Comparison of ENCODE assay signal across 27 mouse cellular contexts in genomic region chr8:125926636-125927035, GRCm38 (mm10). TPM values are rescaled to one million over a fixed set of nuclear protein-coding genes. Genes with fewer than 3 reads are reported as not detected.
"Had no signal": no experiment of that assay in that cellular context is flagged by ENCODE, and none has a peak within 500 bp of the region (broad histone marks: within the 10 kb centered on the region; RNA-seq: fewer than 3 reads in every experiment).

No protein-coding gene starts in this region.

- H3K36me3 ChIP-seq: embryonic facial prominence, embryonic 10.5 days; embryonic facial prominence, embryonic 12.5 days; embryonic facial prominence, embryonic 13.5 days; embryonic facial prominence, embryonic 15.5 days; forebrain, embryonic 10.5 days; forebrain, embryonic 12.5 days; forebrain, embryonic 15.5 days had no signal

- H3K9me3 ChIP-seq: embryonic facial prominence, embryonic 10.5 days; embryonic facial prominence, embryonic 12.5 days; embryonic facial prominence, embryonic 13.5 days; embryonic facial prominence, embryonic 15.5 days; forebrain, embryonic 10.5 days; forebrain, embryonic 12.5 days; forebrain, embryonic 13.5 days; forebrain, embryonic 15.5 days had no signal

- ATAC-seq: forebrain, embryonic 13.5 days; forebrain, embryonic 14.5 days; forebrain, embryonic 15.5 days; forebrain, embryonic 16.5 days; forebrain, postnatal 0 days had no signal

- H3K4me1 ChIP-seq: embryonic facial prominence, embryonic 10.5 days; embryonic facial prominence, embryonic 12.5 days; embryonic facial prominence, embryonic 13.5 days; embryonic facial prominence, embryonic 15.5 days; forebrain, embryonic 10.5 days; forebrain, embryonic 12.5 days; forebrain, embryonic 13.5 days; forebrain, embryonic 15.5 days had no signal

- H3K4me3 ChIP-seq: embryonic facial prominence, embryonic 10.5 days; embryonic facial prominence, embryonic 12.5 days; embryonic facial prominence, embryonic 13.5 days; embryonic facial prominence, embryonic 15.5 days; erythroblast, embryonic 14.5 days; forebrain, embryonic 10.5 days; forebrain, embryonic 12.5 days; forebrain, embryonic 13.5 days; forebrain, embryonic 15.5 days; gastrocnemius, adult 2 months; heart, adult 2 months had no signal

- H3K27me3 ChIP-seq: embryonic facial prominence, embryonic 12.5 days; embryonic facial prominence, embryonic 13.5 days; embryonic facial prominence, embryonic 15.5 days; forebrain, embryonic 12.5 days; forebrain, embryonic 13.5 days; forebrain, embryonic 15.5 days had no signal

- H3K27ac ChIP-seq: embryonic facial prominence, embryonic 10.5 days; embryonic facial prominence, embryonic 12.5 days; embryonic facial prominence, embryonic 13.5 days; embryonic facial prominence, embryonic 15.5 days; forebrain, embryonic 10.5 days; forebrain, embryonic 12.5 days; forebrain, embryonic 13.5 days; forebrain, embryonic 15.5 days; gastrocnemius, adult 2 months; heart, adult 2 months had no signal

- DNase-seq: cerebellum, adult 2 months; cerebellum, adult 8-10 months; cerebellum, adult 9-10 months; cerebellum, adult 9-11 months; cerebellum, postnatal 25 days; cerebellum, postnatal 36 days; embryo, embryonic 11 days; forebrain, postnatal 0 days; gastrocnemius, adult 2 months; gastrocnemius, postnatal 10 days; gastrocnemius, postnatal 14 days; gastrocnemius, postnatal 25 days; gastrocnemius, postnatal 36 days; heart, adult 11 months; heart, adult 18-20 months; heart, adult 2 months had no signal

- H3K4me2 ChIP-seq: embryonic facial prominence, embryonic 12.5 days; embryonic facial prominence, embryonic 13.5 days; embryonic facial prominence, embryonic 15.5 days; forebrain, embryonic 12.5 days; forebrain, embryonic 13.5 days; forebrain, embryonic 15.5 days had no signal

- H3K9ac ChIP-seq: embryonic facial prominence, embryonic 12.5 days; embryonic facial prominence, embryonic 13.5 days; embryonic facial prominence, embryonic 15.5 days; forebrain, embryonic 12.5 days; forebrain, embryonic 13.5 days; forebrain, embryonic 15.5 days; forebrain, postnatal 0 days had no signal

RNA-seq across cellular contexts. Expression of gene Map3k21, which starts 16.4 kb away (rescaled TPM):
- polyA plus RNA-seq: erythroblast, embryonic 14.5 days; forebrain, embryonic 10.5 days had no signal
